Mouse (Mus musculus) T-cell, adult 2 months (primary cell): ENCODE measurements around the gene Mapk11.

Source experiments
- DNase-seq: peaks from one replicate; pipeline ENCODE4 v3.0.0; 2022; ENCODE audit warnings: low spot score

Gene Mapk11

DNA sequence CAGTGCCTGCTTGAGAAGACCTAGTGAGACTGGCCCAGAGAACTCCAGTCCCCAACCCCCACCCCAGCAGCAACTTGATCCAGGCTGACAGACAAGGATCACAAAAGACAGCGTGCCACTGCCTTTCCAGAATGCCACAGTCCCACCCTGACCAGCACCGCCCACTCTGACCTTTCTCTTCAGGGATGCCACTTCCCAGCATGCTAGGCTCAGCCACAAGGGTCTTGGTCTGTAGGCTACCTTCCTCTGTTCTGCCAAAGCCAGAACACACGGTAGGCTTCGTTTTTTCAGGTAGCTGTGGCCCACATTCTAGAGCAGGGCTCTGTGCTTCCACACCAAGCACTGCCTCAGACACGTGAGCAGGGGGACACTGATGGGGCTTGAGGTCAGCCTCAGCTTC, 46.8 kb downstream of the Mapk11 start:
- DNase-seq = no peak

DNA sequence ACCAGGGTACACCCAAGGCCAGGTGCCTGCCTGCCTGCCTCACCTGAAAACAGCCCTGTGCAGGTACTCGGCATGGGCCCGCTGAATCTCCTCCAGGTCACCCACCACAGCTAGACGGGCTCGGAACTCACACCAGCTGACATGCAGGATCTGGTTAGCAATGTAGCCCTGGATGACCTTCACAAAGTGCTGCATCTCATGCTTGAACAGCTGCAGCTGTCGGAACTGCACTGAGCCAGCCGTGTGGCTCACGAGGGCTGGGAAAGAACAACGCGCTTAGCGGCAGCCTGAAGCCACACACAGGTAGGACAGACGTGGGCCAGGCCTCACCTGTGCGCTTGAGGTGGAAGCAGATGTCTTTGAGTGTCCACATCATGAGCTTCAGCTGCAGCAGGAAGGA, 48.6 kb downstream of the Mapk11 start:
- no peak for DNase-seq

DNA sequence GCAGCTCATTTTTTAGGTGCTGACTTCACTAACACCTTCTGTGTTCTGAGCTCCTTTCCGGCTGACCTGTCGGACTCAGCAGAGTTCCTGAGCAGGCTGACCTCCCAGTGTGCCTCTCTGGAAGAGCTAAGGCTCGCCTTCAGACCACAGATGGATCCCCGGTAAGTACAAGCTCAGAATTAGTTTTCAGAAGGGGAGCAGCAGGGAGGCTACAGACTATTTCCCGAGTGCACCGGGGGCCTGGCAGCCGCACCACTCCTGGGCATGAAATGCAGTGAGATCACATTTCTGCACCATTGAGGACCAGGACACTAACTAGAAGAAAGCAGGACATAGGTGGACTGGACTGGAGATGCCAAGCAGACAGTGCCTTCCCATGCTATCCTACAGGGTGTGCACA, 50.8 kb downstream of the Mapk11 start:
- no peak for DNase-seq

DNA sequence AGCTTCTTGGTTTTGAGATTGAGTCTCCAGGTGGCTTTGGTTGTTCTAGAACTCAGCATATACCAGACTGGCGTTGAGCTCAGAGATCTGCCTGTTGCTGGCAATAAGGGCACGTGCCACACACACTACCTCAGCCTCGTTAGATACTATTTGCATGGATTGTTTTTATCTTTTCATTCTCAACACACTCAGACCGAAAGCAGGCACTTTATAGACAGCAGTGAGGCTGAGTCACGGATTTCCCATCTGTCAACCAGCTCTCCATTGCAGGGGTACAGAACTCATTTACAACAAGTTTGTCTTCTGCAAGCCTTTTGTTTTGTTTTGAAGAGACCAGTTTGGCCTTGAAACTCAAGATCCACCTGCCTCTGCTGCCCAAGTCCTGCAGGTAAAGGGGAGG, 52.0 kb downstream of the Mapk11 start:
- DNase-seq = no peak
